Mouse (Mus musculus) forebrain, embryonic 13.5 days (tissue): ENCODE measurements around the gene Prep. TPM values are rescaled to one million over a fixed set of nuclear protein-coding genes. Genes with fewer than 3 reads are reported as not detected.

Source experiments
- ATAC-seq: fragments of 200-750 bp; cut with Nextera tagmentation; 2 replicates; pipeline ENCODE4 v1.8.0; 2017
- H3K27ac ChIP-seq: fragments of 300-500 bp; sonication (generic); 2 replicates; pipeline ENCODE4 v1.5.1; 2015; ENCODE audit warnings: inconsistent platforms, mild to moderate bottlenecking, moderate library complexity
- H3K27me3 ChIP-seq: fragments of 300-500 bp; sonication (generic); 2 replicates; pipeline ENCODE4 v1.6.1; 2015; ENCODE audit warnings: mild to moderate bottlenecking, inconsistent platforms
- H3K36me3 ChIP-seq: fragments of 300-500 bp; sonication (generic); 2 replicates; pipeline ENCODE4 v1.6.1; 2015; ENCODE audit warnings: mild to moderate bottlenecking, inconsistent platforms; ENCODE audit not compliant: poor library complexity, severe bottlenecking
- H3K4me1 ChIP-seq: fragments of 300-500 bp; sonication (generic); 2 replicates; pipeline ENCODE4 v1.6.1; 2015; ENCODE audit warnings: inconsistent platforms
- H3K4me2 ChIP-seq: fragments of 300-500 bp; sonication (generic); 2 replicates; pipeline ENCODE4 v1.6.1; 2015; ENCODE audit warnings: inconsistent platforms, mild to moderate bottlenecking, moderate library complexity
- H3K4me3 ChIP-seq: fragments of 300-500 bp; sonication (generic); 2 replicates; pipeline ENCODE4 v1.5.1; 2015; ENCODE audit warnings: mild to moderate bottlenecking, inconsistent platforms
- H3K9ac ChIP-seq: fragments of 300-500 bp; sonication (generic); 2 replicates; pipeline ENCODE4 v1.6.1; 2015; ENCODE audit warnings: mild to moderate bottlenecking, inconsistent platforms
- H3K9me3 ChIP-seq: fragments of 300-500 bp; sonication (generic); replicated peaks from 2 replicates; pipeline ENCODE4 v1.6.1; 2016; ENCODE audit warnings: inconsistent platforms
- WGBS: fragments of 180-500 bp; shearing (Covaris S2); methylation state at CpG from one replicate; pipeline ENCODE4 v1.1.7; 2015; 5-methylcytosine and 5-hydroxymethylcytosine counted together
- polyA plus RNA-seq: library from polyadenylated mRNA; unstranded; fragments of >200 nt; fragmentation: Nextera tagmentation; extraction: Ambion mirVana; gene quantifications from 2 replicates; pipeline ENCODE4 v1.2.1, GENCODE M21; 2015

Gene Prep
- polyA plus RNA-seq: 18.3 and 20.3 TPM in 2 replicates

DNA sequence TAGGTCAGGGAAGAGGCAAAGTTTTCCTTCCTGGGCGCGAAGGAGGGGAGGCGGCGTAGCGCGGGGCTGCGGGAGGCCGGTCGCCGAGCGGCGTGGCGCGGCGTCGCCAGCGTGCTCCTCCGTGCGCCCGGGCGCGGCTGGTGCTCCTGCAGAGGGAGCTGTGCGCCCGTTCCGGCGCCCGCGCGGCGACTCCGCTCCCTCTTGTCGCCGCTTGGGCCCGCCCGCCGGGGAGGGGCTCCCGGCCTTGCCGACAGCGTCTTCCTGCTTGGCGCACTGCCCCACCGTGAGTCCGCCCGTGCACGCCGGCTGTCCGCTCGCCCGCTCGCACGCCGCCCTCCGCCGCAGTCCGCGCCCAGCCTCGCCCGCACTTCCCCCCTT, at the start of gene Prep:
Gene Prep, plus strand, starts transcription at position 273 of the 378 bp plus-strand sequence.
- Histone ChIP-seq H3K9me3 (no peaks in the 10 kb centered on the region), H3K27me3 (no peaks in the 10 kb centered on the region), H3K27ac (peak within 1 kb of the TSS; percentile 75), H3K9ac (peak within 1 kb of the TSS; percentile 91), H3K4me3 (peak within 1 kb of the TSS; percentile 96), H3K36me3 (no peaks in the 10 kb centered on the region), H3K4me1 (peaks cover 28% of the 10 kb centered on the region), H3K4me2 (peak within 1 kb of the TSS; percentile 80)
- peak; percentile 94 for ATAC-seq
- under 1% methylated on average over 35 of the region's 57 CpGs for WGBS

- WGBS: 91% methylated on average over 13 of the region's 13 CpGs
- H3K9ac ChIP-seq: no peak overlapping the region
- no peaks in the 10 kb centered on the region for H3K4me1 ChIP-seq
- no peaks in the 10 kb centered on the region for H3K36me3 ChIP-seq
- H3K27me3 ChIP-seq: peaks cover 7% of the 10 kb centered on the region; the same call in 1 of the 2 replicates
- no peak overlapping the region for H3K4me2 ChIP-seq
- 0 out of 2 replicates have a peak, but pooled peaks cover 4% of the 10 kb centered on the region for H3K9me3 ChIP-seq
- no peak overlapping the region for H3K27ac ChIP-seq
- H3K4me3 ChIP-seq: no peak overlapping the region
- ATAC-seq: no peak
Observed at GRCm38 (mm10) chr10:45017352-45017751, 49.7 kb upstream of the Prep start.

DNA sequence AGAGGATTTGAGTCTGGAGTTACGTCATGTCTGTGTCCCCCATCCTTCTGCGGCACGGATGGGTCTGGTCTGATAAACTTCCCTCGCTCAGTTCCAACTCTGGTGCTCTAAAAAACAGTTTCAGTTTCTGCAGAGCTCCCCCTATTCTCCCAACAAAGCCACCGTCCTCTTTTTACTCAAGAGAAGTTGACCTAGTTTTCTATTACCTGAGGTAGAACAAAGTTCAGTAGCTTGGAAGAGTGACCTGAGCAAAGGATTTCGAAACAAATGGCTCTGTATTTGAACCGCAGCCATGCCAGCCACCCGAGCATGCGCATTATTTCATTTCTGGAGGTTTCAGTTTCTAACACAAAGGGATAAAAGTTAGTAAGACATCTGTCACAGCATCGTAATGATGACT, 49.2 kb upstream of the Prep start:
- 0 out of 2 replicates have a peak, but pooled peaks cover 4% of the 10 kb centered on the region for H3K9me3 ChIP-seq
- no peak overlapping the region for H3K4me2 ChIP-seq
- H3K27ac ChIP-seq: no peak overlapping the region
- H3K27me3 ChIP-seq: peaks cover 7% of the 10 kb centered on the region; the same call in 1 of the 2 replicates
- no peaks in the 10 kb centered on the region for H3K4me1 ChIP-seq
- no peaks in the 10 kb centered on the region for H3K36me3 ChIP-seq
- 87% methylated on average over 10 of the region's 10 CpGs for WGBS
- no peak for ATAC-seq
- no peak overlapping the region for H3K9ac ChIP-seq
- no peak overlapping the region for H3K4me3 ChIP-seq

DNA sequence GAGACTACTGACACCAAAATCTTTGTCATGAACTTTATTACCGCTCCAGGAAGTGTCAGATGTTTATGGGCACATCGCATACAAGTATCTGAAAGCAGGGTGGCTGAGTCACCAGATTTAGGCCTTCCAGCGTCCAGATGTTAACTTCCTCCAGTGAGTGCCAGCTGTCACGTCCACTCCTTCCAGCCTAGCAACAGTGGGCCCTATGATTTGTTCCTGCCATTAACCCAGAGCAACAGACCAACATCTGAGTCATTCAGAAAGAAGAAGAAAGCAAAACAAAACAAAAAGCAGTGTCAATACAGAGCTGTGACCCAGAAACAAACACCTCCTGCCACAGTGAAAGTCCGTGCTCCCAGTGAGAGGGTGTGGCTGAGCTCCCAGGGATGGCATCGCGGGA, 47.6 kb upstream of the Prep start:
- H3K9ac ChIP-seq: no peak overlapping the region
- H3K9me3 ChIP-seq: 0 out of 2 replicates have a peak, but pooled peaks cover 4% of the 10 kb centered on the region
- H3K4me2 ChIP-seq: no peak overlapping the region
- ATAC-seq: no peak
- WGBS: 49% methylated on average over 7 of the region's 7 CpGs
- no peaks in the 10 kb centered on the region for H3K36me3 ChIP-seq
- H3K27me3 ChIP-seq: peaks cover 4% of the 10 kb centered on the region; the same call in 1 of the 2 replicates
- H3K27ac ChIP-seq: no peak overlapping the region
- no peak overlapping the region for H3K4me3 ChIP-seq
- no peaks in the 10 kb centered on the region for H3K4me1 ChIP-seq

GRCm38 (mm10) chr10:45019849-45020248, 47.2 kb upstream of the Prep start:
- 0 out of 2 replicates have a peak, but pooled peaks cover 4% of the 10 kb centered on the region for H3K9me3 ChIP-seq
- WGBS: 85% methylated on average over 10 of the region's 10 CpGs
- no peak overlapping the region for H3K4me2 ChIP-seq
- no peak overlapping the region for H3K4me3 ChIP-seq
- H3K36me3 ChIP-seq: no peaks in the 10 kb centered on the region
- no peak overlapping the region for H3K27ac ChIP-seq
- H3K9ac ChIP-seq: no peak overlapping the region
- H3K27me3 ChIP-seq: peaks cover 4% of the 10 kb centered on the region; the same call in 1 of the 2 replicates
- no peaks in the 10 kb centered on the region for H3K4me1 ChIP-seq
- no peak for ATAC-seq

DNA sequence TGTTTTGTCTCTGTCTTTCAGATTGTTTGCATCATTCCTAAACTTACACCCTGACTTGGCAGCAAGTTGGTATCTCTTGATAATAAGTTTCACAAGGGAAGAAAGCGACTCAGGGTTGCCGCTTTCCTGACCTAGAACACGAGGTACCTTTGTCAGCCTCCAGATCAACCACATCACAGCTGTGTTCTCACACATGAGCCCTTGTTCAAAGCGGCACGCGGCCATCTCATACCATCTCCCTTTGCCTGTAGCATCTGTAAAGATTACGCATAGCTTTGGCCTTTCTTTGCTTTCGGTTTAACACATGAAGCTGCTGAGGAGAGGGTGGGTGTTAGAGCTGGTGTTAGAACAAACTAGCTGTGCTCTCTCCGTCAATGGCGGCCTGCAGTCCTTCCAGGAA, 46.7 kb upstream of the Prep start:
- ATAC-seq: no peak
- Histone ChIP-seq H3K9ac (no peak overlapping the region), H3K27me3 (peaks cover 4% of the 10 kb centered on the region; the same call in 1 of the 2 replicates), H3K4me3 (no peak overlapping the region), H3K4me1 (no peaks in the 10 kb centered on the region), H3K36me3 (no peaks in the 10 kb centered on the region), H3K9me3 (0 out of 2 replicates have a peak, but pooled peaks cover 4% of the 10 kb centered on the region), H3K27ac (no peak overlapping the region), H3K4me2 (no peak overlapping the region)
- 93% methylated on average over 10 of the region's 10 CpGs for WGBS

GRCm38 (mm10) chr10:45025184-45025583, 41.8 kb upstream of the Prep start:
- Histone ChIP-seq H3K9me3 (no peaks in the 10 kb centered on the region), H3K27me3 (no peaks in the 10 kb centered on the region), H3K9ac (no peak overlapping the region), H3K4me1 (no peaks in the 10 kb centered on the region), H3K36me3 (no peaks in the 10 kb centered on the region), H3K27ac (no peak overlapping the region), H3K4me2 (no peak overlapping the region), H3K4me3 (no peak overlapping the region)
- 8% methylated on average over 4 of the region's 4 CpGs for WGBS
- no peak for ATAC-seq

DNA sequence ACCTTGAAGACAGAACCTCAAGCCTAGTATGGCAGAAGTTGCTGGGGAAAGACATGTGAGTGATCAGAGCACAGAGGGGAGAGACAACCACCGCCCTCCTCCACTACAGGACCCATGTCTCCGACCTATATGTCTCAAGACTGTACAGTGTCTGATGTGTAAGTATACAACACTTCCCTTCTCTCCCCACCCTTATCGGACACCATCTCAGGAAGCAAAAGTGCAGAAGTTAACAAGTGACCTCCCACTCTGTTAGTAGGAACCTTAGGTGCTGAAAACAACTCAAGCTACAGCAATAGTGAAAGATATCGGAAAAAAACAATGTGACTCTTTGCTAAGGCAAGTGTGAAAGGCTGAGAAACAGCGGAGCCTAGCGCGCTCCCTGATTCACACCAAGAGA, 40.1 kb upstream of the Prep start:
- Histone ChIP-seq H3K27ac (no peak overlapping the region), H3K9ac (no peak overlapping the region), H3K36me3 (no peaks in the 10 kb centered on the region), H3K4me2 (no peak overlapping the region), H3K4me1 (no peaks in the 10 kb centered on the region), H3K27me3 (no peaks in the 10 kb centered on the region), H3K9me3 (no peaks in the 10 kb centered on the region), H3K4me3 (no peak overlapping the region)
- no peak for ATAC-seq
- 96% methylated on average over 7 of the region's 7 CpGs for WGBS

DNA sequence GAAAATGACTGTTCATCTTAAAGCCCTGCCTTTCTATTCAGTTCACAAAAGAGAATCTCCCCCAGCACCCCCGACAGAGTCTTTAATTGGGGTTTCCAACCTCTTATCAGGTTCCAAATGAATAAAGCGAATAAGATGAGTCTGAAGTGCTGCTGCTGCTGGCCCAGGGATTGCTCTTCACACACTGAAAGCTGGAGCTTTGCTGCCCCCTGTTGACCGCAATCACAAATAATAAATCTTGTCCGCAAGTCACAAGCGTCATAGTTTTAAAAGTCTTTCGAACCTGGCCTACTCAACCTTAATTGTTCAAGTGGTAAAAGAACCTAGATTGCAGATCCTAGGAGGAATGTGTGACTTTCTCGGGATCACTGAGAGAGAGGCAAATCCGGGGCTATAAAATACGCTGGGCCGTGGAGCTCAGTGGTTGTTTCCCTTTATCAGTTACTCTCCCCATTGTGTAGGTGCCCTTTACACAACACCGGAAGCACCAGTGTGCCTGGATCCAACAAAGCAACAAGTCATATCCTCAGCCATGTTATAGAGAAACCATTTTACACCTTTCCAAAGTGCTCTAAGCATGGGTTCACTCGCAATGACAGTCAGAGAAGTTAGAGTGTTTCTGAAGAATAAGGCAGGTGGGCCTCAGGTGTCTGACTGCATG, 21.6 kb upstream of the Prep start:
- Histone ChIP-seq H3K4me1 (no peaks in the 10 kb centered on the region), H3K27me3 (peaks cover 2% of the 10 kb centered on the region; the same call in 1 of the 2 replicates), H3K27ac (no peak overlapping the region), H3K4me2 (no peak overlapping the region), H3K36me3 (no peaks in the 10 kb centered on the region), H3K9ac (no peak overlapping the region), H3K4me3 (no peak overlapping the region), H3K9me3 (no peaks in the 10 kb centered on the region)
- WGBS: 25% methylated on average over 12 of the region's 12 CpGs
- peak; percentile 69 for ATAC-seq

- WGBS: 78% methylated on average over 11 of the region's 11 CpGs
- no peaks in the 10 kb centered on the region for H3K4me1 ChIP-seq
- H3K36me3 ChIP-seq: no peaks in the 10 kb centered on the region
- no peak overlapping the region for H3K4me2 ChIP-seq
- no peak overlapping the region for H3K9ac ChIP-seq
- H3K4me3 ChIP-seq: no peak overlapping the region
- no peak for ATAC-seq
- no peaks in the 10 kb centered on the region for H3K9me3 ChIP-seq
- H3K27ac ChIP-seq: no peak overlapping the region
- H3K27me3 ChIP-seq: peaks cover 2% of the 10 kb centered on the region; the same call in 1 of the 2 replicates
Observed at GRCm38 (mm10) chr10:45048158-45048557, 18.8 kb upstream of the Prep start.

DNA sequence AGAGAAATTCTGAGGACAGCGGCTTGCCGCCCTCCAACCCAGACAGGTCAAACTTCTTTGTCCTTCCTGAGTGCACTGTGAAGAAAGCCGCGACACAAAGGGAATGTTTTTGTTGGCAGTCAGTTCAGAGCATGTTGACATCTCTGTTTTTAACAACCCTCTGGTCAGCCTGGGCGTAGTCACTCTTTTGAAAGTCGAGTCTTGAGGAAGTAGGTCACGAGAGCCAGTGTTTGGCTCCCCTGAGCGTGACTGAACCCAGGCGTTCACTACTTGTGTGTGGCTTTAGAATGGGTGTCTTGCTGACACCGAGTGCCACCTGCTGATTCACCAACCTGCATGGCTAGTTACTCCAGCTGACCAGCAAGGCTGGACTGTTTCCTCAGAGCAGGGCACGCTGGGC, 18.4 kb upstream of the Prep start:
- 36% methylated on average over 11 of the region's 11 CpGs for WGBS
- H3K4me2 ChIP-seq: no peak overlapping the region
- H3K4me1 ChIP-seq: no peaks in the 10 kb centered on the region
- ATAC-seq: no peak
- H3K4me3 ChIP-seq: no peak overlapping the region
- H3K9ac ChIP-seq: no peak overlapping the region
- no peak overlapping the region for H3K27ac ChIP-seq
- peaks cover 2% of the 10 kb centered on the region; the same call in 1 of the 2 replicates for H3K27me3 ChIP-seq
- H3K9me3 ChIP-seq: no peaks in the 10 kb centered on the region
- H3K36me3 ChIP-seq: no peaks in the 10 kb centered on the region

GRCm38 (mm10) chr10:45051125-45051744, 15.8 kb upstream of the Prep start:
- Histone ChIP-seq H3K27me3 (no peaks in the 10 kb centered on the region), H3K4me2 (no peak overlapping the region), H3K27ac (no peak overlapping the region), H3K9me3 (no peaks in the 10 kb centered on the region), H3K9ac (no peak overlapping the region), H3K4me1 (no peaks in the 10 kb centered on the region), H3K4me3 (no peak overlapping the region), H3K36me3 (no peaks in the 10 kb centered on the region)
- WGBS: 63% methylated on average over 11 of the region's 11 CpGs
- peak; percentile 75 for ATAC-seq
